8 mouse cellular contexts compared by ENCODE assay signal in genomic region chr6:29985504-29985903, GRCm38 (mm10).
DNase-seq lines count a peak whose midpoint lies in the region; ATAC-seq lines count a peak whose summit lies in the region.

No protein-coding gene starts in this region.

- intact Hi-C loops in left cerebral cortex, postnatal 25 days (cut with DNase I): no loop called here

- no peaks in the 10 kb centered on the region for H3K9me3 ChIP-seq in kidney, embryonic 14.5 days (ENCODE audit: control insufficient read depth, low read length)
- H3K9me3 ChIP-seq in hindbrain, embryonic 13.5 days: no peaks in the 10 kb centered on the region
- no peaks in the 10 kb centered on the region for H3K9me3 ChIP-seq in midbrain, embryonic 14.5 days (ENCODE audit: control insufficient read depth, low read length)

- peak overlapping the region; percentile 65 for H3K9ac ChIP-seq in kidney, embryonic 14.5 days (ENCODE audit: low read depth, low read length)
- H3K9ac ChIP-seq in hindbrain, embryonic 13.5 days: peak overlapping the region; percentile 76
- H3K9ac ChIP-seq in midbrain, embryonic 14.5 days (replicated peaks; ENCODE audit: low read length): peak overlapping the region; percentile 52

- DNase-seq in kidney, postnatal 10 days: no peak
- DNase-seq in midbrain, embryonic 14.5 days: no peak
- no peak for DNase-seq in kidney, adult 18-20 months
- DNase-seq in left cerebral cortex, postnatal 25 days (ENCODE audit: low spot score in 2 of 2): no peak

- 2% methylated on average over 14 of the region's 14 CpGs for WGBS in kidney, embryonic 14.5 days
- WGBS in hindbrain, embryonic 13.5 days: 2% methylated on average over 14 of the region's 14 CpGs
- under 1% methylated on average over 14 of the region's 14 CpGs for WGBS in midbrain, embryonic 14.5 days

- H3K27me3 ChIP-seq in kidney, embryonic 14.5 days (ENCODE audit: control insufficient read depth, insufficient read depth, low read length): no peaks in the 10 kb centered on the region
- peaks cover 30% of the 10 kb centered on the region for H3K27me3 ChIP-seq in hindbrain, embryonic 13.5 days
- peaks cover 18% of the 10 kb centered on the region for H3K27me3 ChIP-seq in midbrain, embryonic 14.5 days (ENCODE audit: control insufficient read depth, insufficient read depth, low read length)

- no peaks in the 10 kb centered on the region for H3K36me3 ChIP-seq in kidney, embryonic 14.5 days (ENCODE audit: control insufficient read depth, insufficient read depth, low read length)
- H3K36me3 ChIP-seq in hindbrain, embryonic 13.5 days: no peaks in the 10 kb centered on the region
- H3K36me3 ChIP-seq in midbrain, embryonic 14.5 days (ENCODE audit: control insufficient read depth, insufficient read depth, low read length): no peaks in the 10 kb centered on the region

- peaks cover 7% of the 10 kb centered on the region; the same call in 1 of the 2 replicates for H3K4me1 ChIP-seq in kidney, embryonic 14.5 days (ENCODE audit: control insufficient read depth, insufficient read depth, low read length)
- no peaks in the 10 kb centered on the region; the same call in 1 of the 2 replicates for H3K4me1 ChIP-seq in brown adipose tissue, adult 24 weeks (ENCODE audit: control insufficient read depth, insufficient read depth, insufficient read length, low read length)
- peaks cover 9% of the 10 kb centered on the region; the same call in 1 of the 2 replicates for H3K4me1 ChIP-seq in hindbrain, embryonic 13.5 days (replicated peaks)
- H3K4me1 ChIP-seq in midbrain, embryonic 14.5 days (ENCODE audit: control insufficient read depth, insufficient read depth, low read length): 0 out of 2 replicates have a peak, but pooled peaks cover 2% of the 10 kb centered on the region

- H3K4me2 ChIP-seq in kidney, embryonic 14.5 days (replicated peaks; ENCODE audit: low read depth, low read length): peak overlapping the region; percentile 84
- peak overlapping the region; percentile 81 for H3K4me2 ChIP-seq in hindbrain, embryonic 13.5 days
- H3K4me2 ChIP-seq in midbrain, embryonic 14.5 days (ENCODE audit: low read length): peak overlapping the region; percentile 92

- H3K27ac ChIP-seq in kidney, embryonic 14.5 days (ENCODE audit: low read depth, low read length): no peak overlapping the region
- H3K27ac ChIP-seq in brown adipose tissue, adult 24 weeks (replicated peaks; ENCODE audit: low read depth, low read length): no peak overlapping the region
- H3K27ac ChIP-seq in hindbrain, embryonic 13.5 days: no peak overlapping the region
- no peak overlapping the region for H3K27ac ChIP-seq in midbrain, embryonic 14.5 days (replicated peaks; ENCODE audit: low read depth, low read length)

- peak; percentile 56 for ATAC-seq in kidney, embryonic 14.5 days (ENCODE audit: low FRiP score, low TSS enrichment)
- peak; percentile 24; the same call in 1 of the 2 replicates for ATAC-seq in hindbrain, embryonic 13.5 days (ENCODE audit: low FRiP score)
- no peak for ATAC-seq in midbrain, embryonic 14.5 days (ENCODE audit: low FRiP score, low TSS enrichment)
- no peak for ATAC-seq in erythroid progenitor cell, adult 5-6 weeks (replicated peaks; ENCODE audit: low FRiP score, poor library complexity, severe bottlenecking)

- peak overlapping the region; percentile 64 for H3K4me3 ChIP-seq in kidney, embryonic 14.5 days (ENCODE audit: low read length)
- H3K4me3 ChIP-seq in brown adipose tissue, adult 24 weeks (ENCODE audit: insufficient read depth, low read depth, low read length): peak overlapping the region; percentile 57
- H3K4me3 ChIP-seq in hindbrain, embryonic 13.5 days: peak overlapping the region; percentile 53
- peak overlapping the region; percentile 47 for H3K4me3 ChIP-seq in midbrain, embryonic 14.5 days (replicated peaks; ENCODE audit: low read depth, low read length)

Comparison
In these comparisons a context has a peak if more than half of its experiments do, and no peak if none do; other contexts are left out.
1. ATAC-seq: peak in kidney, embryonic 14.5 days (single experiment) and hindbrain, embryonic 13.5 days (single experiment); none in midbrain, embryonic 14.5 days (single experiment) and erythroid progenitor cell, adult 5-6 weeks (single experiment).
2. Peak in every context shown above with its lines, with median percentiles within 50 percentile points of each other: H3K4me2 ChIP-seq, H3K4me3 ChIP-seq and H3K9ac ChIP-seq.